Mouse (Mus musculus): ENCODE results near the gene Gfpt1.

GRCm38 (mm10) chr6:87129861-87130260 lies 87.2 kb downstream of the Gfpt1 start:
- TF ChIP-seq POLR2A (IDR thresholded peaks at IDR 0.05; ENCODE audit: low read depth, low read length) (no peak), CTCF (IDR thresholded peaks at IDR 0.05; ENCODE audit: borderline replicate concordance, insufficient read depth, low read length) (no peak)
